Mouse (Mus musculus): ENCODE measurements around the gene Hils1.
"Not testable (repeated sequence)": the region's sequence is repeated elsewhere in the genome, so short reads cannot be mapped to it uniquely, and the experiment has no call there.

Gene Hils1

DNA sequence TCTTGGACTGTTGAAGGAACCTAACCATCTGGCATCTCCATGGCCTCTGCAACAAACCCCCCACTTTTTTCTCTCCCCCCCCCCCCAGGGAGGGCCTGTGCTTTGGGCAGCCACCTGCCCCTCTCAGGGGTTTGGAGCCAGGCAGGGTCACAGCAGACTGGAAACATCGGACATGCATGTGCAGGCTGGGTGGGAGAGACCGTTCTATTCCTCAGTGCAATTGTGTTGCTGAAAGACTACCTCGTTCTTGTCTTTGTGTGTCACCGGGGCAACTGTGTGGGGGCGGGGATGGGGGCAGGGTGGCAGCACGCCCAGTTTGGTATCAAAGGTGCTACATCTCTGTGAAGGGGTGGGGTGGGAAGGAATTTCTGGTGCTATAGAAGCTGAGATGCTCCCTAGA lies 15.2 kb upstream of the Hils1 start:
- peak; percentile 64 for DNase-seq (ENCODE audit: inconsistent ontology term)

- DNase-seq (ENCODE audit: inconsistent ontology term) = peak; percentile 87
Observed at GRCm38 (mm10) chr11:94955103-94955502, 12.3 kb upstream of the Hils1 start.

DNA sequence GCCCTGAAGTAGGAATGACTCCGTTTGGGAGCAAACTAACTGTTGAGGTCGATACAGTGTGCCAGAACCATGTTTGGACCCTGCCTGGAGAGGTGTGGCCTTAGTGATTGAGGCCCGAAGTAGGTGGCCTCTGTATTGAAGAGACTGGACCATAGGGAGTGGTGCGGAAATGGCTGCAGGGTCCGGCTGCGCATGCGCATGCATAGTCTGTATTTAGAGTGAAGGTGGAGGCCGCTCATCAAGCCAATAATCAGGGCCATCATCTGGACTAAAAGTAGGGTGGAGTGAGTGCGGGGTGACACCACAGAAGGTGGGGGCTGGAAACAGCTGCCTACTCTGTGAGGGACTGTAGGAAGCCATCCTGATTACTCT lies 9.7 kb upstream of the Hils1 start:
- DNase-seq (ENCODE audit: inconsistent ontology term) = no peak

DNA sequence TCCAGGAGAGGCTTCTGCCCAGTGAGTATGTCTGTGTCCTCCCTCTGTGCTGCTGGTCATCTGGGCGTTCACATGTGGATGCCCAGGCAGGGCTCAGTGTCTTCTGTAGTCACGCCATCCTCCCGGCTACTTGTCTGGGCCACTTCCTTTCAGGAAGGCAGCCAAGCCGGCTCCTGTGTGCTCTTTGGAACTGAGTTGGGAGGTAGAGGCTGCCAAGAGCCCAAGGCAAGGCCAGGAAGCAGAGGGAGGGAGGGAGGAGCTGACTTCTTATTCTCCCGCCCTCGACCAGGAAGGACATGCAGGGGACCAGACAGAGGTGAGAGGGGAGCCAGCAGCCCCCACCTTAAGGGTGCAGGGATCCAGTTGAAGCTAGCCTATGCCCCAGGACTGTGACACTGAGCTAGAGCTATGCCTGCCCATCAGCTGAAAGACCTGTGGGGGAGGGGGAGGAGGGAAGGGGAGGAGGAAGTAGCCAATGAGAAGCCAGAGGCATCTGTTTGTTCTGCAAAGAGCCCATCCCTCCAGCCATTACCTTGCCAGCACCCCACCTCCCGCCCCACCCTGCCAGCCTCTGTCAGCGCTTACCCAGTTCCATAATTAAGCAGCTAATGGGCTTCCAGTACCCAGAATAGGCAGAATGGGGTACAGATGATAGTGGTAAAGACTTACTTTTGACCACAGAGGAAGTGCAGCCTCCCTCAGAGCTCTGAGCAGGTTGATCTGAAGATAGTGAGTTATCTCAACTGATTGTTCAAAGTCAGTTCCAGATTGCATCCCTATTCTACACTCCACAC lies 9.1 kb upstream of the Hils1 start:
- peak; percentile 97 for DNase-seq (ENCODE audit: inconsistent ontology term)

DNA sequence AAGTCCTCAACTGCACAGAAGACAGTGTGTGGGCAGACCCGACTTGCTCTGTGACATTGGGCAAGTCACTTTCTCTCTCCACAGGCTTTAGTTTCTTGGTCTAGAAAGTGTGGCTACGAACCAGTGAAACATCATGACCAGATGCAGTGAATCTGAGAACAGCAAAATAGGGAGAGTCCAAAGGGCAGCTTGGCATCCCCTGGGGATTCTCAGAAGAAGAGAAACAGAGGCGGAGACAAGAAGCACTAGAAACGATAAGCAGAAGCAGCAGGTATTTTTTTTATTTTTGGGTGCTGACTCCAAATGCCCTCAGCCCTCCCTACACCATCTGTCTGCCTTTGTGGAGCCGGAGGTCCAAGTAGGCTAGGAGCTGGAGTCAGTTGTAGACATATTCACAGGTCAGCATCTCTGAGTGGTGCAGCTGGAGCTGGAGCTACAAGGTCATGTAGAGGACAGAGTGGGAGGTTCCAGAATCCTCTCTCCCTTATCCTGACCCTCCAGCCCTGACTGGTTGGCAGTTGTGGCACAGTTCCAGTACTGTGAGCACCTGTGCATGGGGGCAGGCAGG lies 4.8 kb upstream of the Hils1 start:
- no peak for DNase-seq (ENCODE audit: inconsistent ontology term)

- DNase-seq (ENCODE audit: inconsistent ontology term) = no peak
Observed at GRCm38 (mm10) chr11:94968187-94968586, 794 bp downstream of the Hils1 start.

DNA sequence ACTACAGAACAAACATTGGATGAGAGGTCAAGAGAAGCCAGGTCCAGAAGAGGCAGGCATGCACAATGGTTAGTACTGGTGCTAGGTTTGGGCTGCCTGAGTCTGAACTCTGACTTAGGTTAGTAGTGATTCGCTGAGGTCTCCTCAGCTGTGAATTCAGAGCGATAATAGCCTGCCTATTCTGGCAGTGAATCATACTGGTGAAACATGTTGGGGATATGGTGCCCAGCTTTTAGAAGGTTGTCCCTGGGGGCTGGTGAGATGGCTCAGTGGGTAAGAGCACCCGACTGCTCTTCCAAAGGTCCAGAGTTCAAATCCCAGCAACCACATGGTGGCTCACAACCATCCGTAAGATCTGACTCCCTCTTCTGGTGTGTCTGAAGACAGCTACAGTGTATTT lies 2.3 kb downstream of the Hils1 start:
- not testable (repeated sequence) for DNase-seq (ENCODE audit: inconsistent ontology term)

GRCm38 (mm10) chr11:94970210-94970943 lies 3.0 kb downstream of the Hils1 start:
- DNase-seq (ENCODE audit: inconsistent ontology term) = peak; percentile 66

- no peak for DNase-seq (ENCODE audit: inconsistent ontology term)
Observed at GRCm38 (mm10) chr11:94971895-94972615, 4.7 kb downstream of the Hils1 start.

DNA sequence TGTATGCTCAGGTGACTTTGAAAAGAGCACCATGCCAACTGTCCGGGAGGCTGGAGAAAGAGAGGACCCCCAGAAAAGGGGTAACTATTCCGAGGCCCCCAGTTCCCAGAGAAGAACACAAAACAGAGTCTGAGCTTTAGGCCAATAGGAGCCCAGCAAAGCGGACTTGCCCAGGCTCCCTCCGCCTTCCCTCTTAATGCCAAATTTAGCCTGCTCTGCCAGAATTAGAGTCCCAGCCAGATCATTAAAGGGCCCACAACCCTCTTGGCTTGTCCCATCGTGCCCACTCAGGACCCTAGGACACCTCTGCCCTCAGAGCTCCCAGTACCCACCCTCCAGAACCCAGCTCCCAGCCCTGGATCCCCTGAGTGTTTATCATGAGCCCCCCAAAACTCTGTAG lies 5.5 kb downstream of the Hils1 start:
- DNase-seq (ENCODE audit: inconsistent ontology term) = no peak

GRCm38 (mm10) chr11:94973313-94973712 lies 5.9 kb downstream of the Hils1 start:
- no peak for DNase-seq (ENCODE audit: inconsistent ontology term)

- DNase-seq (ENCODE audit: inconsistent ontology term) = no peak
Observed at GRCm38 (mm10) chr11:94974951-94975350, 7.6 kb downstream of the Hils1 start.

DNA sequence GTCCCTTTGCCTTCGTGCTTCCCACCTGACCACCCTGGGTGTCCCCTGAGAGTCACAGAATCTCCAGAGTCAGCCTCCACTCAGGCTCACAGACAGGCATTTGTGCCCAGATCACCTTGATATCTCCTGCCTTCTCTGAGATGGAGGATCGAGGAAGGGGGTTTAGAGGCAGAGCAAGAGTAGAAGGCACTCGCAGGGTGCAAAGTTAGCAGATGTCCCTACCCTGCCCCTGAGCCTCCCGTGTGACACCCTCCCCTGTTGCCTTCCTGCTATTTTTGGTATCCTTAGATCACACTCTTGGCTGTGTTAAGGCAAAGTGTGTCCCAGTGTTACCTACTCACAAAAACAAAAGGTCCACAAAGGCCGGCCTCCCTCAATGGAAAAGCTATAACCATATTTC lies 8.8 kb downstream of the Hils1 start, which contains the start of gene Sgca:
Gene Sgca (minus strand): TSS at position 129 of the 400 bp plus-strand sequence.
- DNase-seq (ENCODE audit: inconsistent ontology term) = no peak

GRCm38 (mm10) chr11:94978178-94978915 lies 11.0 kb downstream of the Hils1 start:
- no peak for DNase-seq (ENCODE audit: inconsistent ontology term)

- peak; percentile 95 for DNase-seq (ENCODE audit: inconsistent ontology term)
Observed at GRCm38 (mm10) chr11:94978947-94979346, 11.6 kb downstream of the Hils1 start.

GRCm38 (mm10) chr11:94979462-94980179 lies 12.2 kb downstream of the Hils1 start:
- no peak for DNase-seq (ENCODE audit: inconsistent ontology term)

- no peak for DNase-seq (ENCODE audit: inconsistent ontology term)
Observed at GRCm38 (mm10) chr11:94985140-94985539, 17.7 kb downstream of the Hils1 start.

GRCm38 (mm10) chr11:94985822-94986221 lies 18.4 kb downstream of the Hils1 start:
- no peak for DNase-seq (ENCODE audit: inconsistent ontology term)

- no peak for DNase-seq (ENCODE audit: inconsistent ontology term)
Observed at GRCm38 (mm10) chr11:94986435-94986834, 19.0 kb downstream of the Hils1 start.

GRCm38 (mm10) chr11:94987341-94987740 lies 19.9 kb downstream of the Hils1 start:
- no peak for DNase-seq (ENCODE audit: inconsistent ontology term)

GRCm38 (mm10) chr11:94987851-94988250 lies 20.5 kb downstream of the Hils1 start:
- no peak for DNase-seq (ENCODE audit: inconsistent ontology term)

Data from Muller cell, postnatal 12 days (primary cell).